Mouse (Mus musculus) cerebellum, postnatal 25 days (tissue): ENCODE results near the gene Sh2d3c.
A peak's percentile ranks its signal among the peaks of the same experiment; 100 is the strongest.

ENCODE experiments used
- DNase-seq, 2 experiments: peaks; one replicate each; pipeline ENCODE4 v3.0.0; 2021; ENCODE audit warnings: mixed read lengths in 2 of 2

The Sh2d3c gene

GRCm38 (mm10) chr2:32758503-32758902 lies 37.6 kb downstream of the Sh2d3c start:
- no peak for DNase-seq

DNA sequence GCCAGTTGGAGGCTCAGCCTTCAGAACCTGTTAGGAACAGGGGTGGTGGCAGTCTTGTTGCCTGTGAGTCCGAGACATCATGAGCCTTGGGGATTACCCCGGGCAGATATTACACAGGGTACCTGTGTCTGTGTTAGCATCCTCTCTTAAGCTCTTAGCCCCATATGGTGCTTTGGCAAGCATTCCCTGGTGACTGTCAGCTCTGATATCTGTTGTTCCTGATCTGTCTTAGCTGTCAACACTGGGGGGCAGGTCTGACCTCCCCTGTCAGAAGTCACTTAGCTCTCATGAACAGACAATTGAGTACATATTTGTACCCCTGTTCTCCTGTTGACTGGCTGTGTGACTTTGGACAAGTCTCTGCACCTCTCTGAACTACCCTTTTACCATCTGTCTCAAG lies 38.1 kb downstream of the Sh2d3c start:
- DNase-seq: no peak

- DNase-seq: peak; percentile 43 to 61
These were observed 40.5 kb downstream of the Sh2d3c start for GRCm38 (mm10) chr2:32761361-32761760.

- no peak for DNase-seq
These were observed 41.0 kb downstream of the Sh2d3c start for GRCm38 (mm10) chr2:32761859-32762258.

GRCm38 (mm10) chr2:32763353-32763752 lies 42.5 kb downstream of the Sh2d3c start:
- no peak for DNase-seq

DNA sequence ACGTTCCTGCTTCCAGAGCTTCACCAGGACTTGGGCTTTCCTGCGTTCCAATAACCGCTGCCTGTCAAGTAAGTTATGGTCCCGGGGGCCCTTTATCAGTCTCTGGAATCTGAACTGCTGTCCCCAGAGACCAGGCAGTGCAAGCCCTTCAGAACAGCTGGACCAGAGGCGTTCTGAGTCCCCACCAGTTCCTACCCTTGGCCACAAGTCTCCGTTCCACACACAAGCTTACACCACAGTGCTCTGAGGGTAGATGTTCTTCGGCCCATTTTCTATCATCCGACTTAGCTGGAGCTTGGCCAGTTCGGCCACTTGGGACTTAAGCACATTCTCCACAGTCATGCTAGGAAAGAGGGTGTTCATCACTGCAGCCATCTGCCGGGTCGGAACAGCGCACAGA lies 46.4 kb downstream of the Sh2d3c start:
- DNase-seq: no peak

- peak; percentile 64 to 82 for DNase-seq
These were observed 47.9 kb downstream of the Sh2d3c start for GRCm38 (mm10) chr2:32768661-32769285.

DNA sequence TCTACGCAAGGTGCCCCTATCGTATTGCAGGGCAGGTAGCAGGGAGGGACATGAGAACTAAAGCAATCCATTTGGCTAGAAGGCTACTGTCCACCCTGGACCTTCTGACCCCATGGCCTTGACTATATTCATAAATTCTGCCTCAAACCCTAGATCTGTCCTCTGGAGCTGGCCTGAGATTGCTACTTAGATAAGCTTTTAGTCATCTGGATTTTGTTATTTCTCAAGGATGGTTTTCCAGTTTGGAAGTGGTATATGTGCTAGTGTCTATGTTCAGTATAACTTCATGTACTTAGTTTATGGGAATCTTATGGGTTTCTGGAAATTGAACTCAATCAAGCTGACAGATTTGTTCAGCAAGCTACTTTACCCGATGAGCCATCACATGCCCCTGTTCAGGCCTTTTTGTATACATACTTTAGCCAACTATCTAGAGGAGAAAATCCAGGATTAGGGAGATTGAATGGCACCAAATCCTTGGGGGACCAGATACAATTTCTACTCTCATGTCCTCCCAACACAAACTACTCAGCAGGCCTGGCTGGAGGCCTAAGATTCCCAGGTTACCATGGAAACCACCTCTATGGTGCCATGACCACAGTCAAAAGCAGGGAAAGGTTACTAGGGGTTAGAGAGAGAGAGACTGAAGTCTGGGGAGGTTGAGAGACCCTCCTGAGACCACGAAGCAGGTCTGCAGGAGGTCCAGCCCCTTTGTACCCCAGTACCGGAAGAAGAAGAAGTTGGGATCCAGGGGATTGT lies 48.7 kb downstream of the Sh2d3c start:
- DNase-seq: no peak

GRCm38 (mm10) chr2:32771886-32772285 lies 51.0 kb downstream of the Sh2d3c start:
- DNase-seq: no peak

- DNase-seq: no peak
These were observed 51.9 kb downstream of the Sh2d3c start for GRCm38 (mm10) chr2:32772626-32773279.

GRCm38 (mm10) chr2:32775359-32776074 lies 54.7 kb downstream of the Sh2d3c start, which contains the start of the genes Ttc16 and Ptrh1:
Ttc16 (minus strand) TSS chr2:32775633.
Ptrh1 (plus strand) TSS chr2:32775786.
- peak; percentile 98 for DNase-seq

GRCm38 (mm10) chr2:32776192-32776591 lies 55.3 kb downstream of the Sh2d3c start:
- no peak for DNase-seq

GRCm38 (mm10) chr2:32778081-32778480 lies 57.2 kb downstream of the Sh2d3c start:
- DNase-seq: no peak

- DNase-seq: peak; percentile 83 to 87
These were observed 58.3 kb downstream of the Sh2d3c start for GRCm38 (mm10) chr2:32779131-32779530.

- no peak for DNase-seq
These were observed 58.9 kb downstream of the Sh2d3c start for GRCm38 (mm10) chr2:32779714-32780113.

- DNase-seq: no peak
These were observed 60.9 kb downstream of the Sh2d3c start for GRCm38 (mm10) chr2:32781710-32782109.

DNA sequence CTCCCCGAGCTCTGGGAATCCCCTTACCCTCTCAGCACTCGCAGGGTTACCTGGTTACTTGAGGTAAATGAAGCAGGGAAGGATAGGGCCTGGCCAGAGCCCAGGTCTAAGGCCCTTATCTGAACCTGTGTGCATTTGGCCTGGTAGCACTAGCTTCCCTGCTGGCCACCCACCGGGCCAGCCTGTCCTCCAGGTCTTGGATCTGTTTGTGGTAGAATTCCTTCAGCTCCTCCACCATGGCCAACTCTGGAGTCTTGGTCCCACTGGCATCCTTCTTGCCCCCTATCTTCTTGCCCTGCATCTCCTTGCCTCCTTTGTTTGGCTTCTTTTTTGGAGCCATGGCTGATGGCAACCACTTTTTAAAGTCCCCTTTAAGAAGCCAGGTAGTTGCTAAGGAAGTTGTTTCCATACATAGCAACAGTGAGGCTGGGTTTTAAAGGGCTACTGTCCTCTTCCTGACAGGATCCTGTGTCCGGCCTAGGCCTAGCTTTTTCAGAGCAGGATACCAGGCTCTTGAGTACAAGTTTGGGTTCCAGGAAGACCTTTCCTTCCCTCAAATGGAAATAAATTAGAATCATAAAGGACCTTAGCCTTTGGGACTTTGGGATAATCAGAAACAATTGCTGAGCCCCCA lies 63.3 kb downstream of the Sh2d3c start, which contains the start of gene Cfap157:
TSS of gene Cfap157 (minus strand) at position 381 of the 634 bp plus-strand sequence.
- DNase-seq: no peak

DNA sequence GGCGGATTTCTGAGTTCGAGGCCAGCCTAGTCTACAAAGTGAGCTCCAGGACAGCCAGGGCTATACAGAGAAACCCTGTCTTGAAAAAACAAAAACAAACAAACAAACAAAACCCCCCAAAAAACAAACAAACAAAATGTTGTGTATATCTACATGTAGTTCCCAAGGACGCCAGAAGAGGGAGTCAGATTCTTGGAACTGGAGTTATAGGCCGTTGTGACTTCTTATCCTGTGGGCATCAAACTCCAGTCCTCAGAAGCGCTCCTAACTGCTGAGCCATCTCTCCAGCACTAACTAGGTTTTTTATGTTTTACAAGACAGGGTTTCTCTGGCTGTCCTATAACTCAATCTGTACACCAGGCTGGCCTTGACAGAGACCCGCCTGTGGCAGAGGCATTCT lies 66.3 kb downstream of the Sh2d3c start:
- DNase-seq: peak in 1 of 2 experiments; percentile 66

DNA sequence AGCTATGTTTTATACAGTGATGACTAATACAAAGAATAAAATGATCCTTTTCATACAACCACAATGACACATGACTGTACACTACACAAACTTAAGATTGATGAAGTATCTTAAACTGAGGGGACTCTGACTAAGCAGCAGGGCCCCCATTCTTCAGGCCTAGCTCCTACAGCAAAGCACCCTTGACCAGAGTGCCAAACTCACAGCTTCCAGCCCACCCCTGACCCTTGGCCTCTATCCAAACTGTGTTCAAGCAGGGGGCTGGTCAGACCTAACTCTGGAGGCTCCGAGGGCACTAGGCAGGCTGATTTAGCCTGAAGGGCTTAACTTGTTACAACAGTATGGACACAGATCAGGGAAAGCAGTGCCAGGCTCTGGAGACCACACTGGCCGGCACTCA lies 67.7 kb downstream of the Sh2d3c start:
- no peak for DNase-seq

DNA sequence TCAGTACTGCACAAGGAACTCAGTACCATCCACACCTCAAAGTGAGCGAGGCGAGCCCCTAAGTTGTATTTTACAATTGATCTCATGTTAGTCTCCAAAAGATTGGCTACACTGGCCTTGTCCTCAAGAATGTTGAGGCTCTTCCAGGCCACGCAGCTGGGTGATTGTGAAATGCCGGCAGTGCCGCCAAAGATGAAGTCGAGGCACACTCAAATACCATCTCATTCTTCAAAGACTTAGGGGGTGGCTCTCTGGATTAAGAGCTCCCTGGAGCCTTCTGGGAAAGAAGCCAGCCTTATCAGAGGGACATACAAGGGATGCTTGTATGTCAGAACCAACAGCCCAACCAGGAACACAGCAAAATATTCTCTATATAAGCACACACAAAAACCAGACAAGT lies 70.4 kb downstream of the Sh2d3c start:
- no peak for DNase-seq

GRCm38 (mm10) chr2:32795748-32796418 lies 75.0 kb downstream of the Sh2d3c start:
- peak; percentile 57 to 61 for DNase-seq
